Mouse (Mus musculus) hindbrain, embryonic 11.5 days (tissue): ENCODE measurements around the gene Lrrc7. TPM values are rescaled to one million over a fixed set of nuclear protein-coding genes. Genes with fewer than 3 reads are reported as not detected.

ENCODE experiments used
- ATAC-seq: fragments of 200-750 bp; cut with Nextera tagmentation; 2 replicates; pipeline ENCODE4 v1.8.0; 2017; ENCODE audit warnings: mild to moderate bottlenecking, moderate TSS enrichment, moderate library complexity; ENCODE audit not compliant: low FRiP score
- DNase-seq: peaks from one replicate; pipeline ENCODE4 v3.0.0-alpha.2; 2015; ENCODE audit warnings: low spot score
- H3K27ac ChIP-seq: fragments of 300-500 bp; sonication (generic); 2 replicates; pipeline ENCODE4 v1.5.1; 2014; ENCODE audit warnings: mild to moderate bottlenecking, low read depth, low read length
- H3K27me3 ChIP-seq: fragments of 300-500 bp; sonication (generic); 2 replicates; pipeline ENCODE4 v1.6.1; 2014; ENCODE audit warnings: mild to moderate bottlenecking, low read length, moderate library complexity, mixed read lengths; ENCODE audit not compliant: control insufficient read depth, insufficient read depth
- H3K36me3 ChIP-seq: fragments of 300-500 bp; sonication (generic); 2 replicates; pipeline ENCODE4 v1.6.1; 2014; ENCODE audit warnings: mild to moderate bottlenecking, low read length, moderate library complexity, mixed read lengths; ENCODE audit not compliant: control insufficient read depth, insufficient read depth
- H3K4me1 ChIP-seq: fragments of 300-500 bp; sonication (generic); replicated peaks from 2 replicates; pipeline ENCODE4 v1.6.1; 2014; ENCODE audit warnings: low read length, mixed read lengths; ENCODE audit not compliant: control insufficient read depth, insufficient read depth
- H3K4me2 ChIP-seq: fragments of 300-500 bp; sonication (generic); replicated peaks from 2 replicates; pipeline ENCODE4 v1.6.1; 2014; ENCODE audit warnings: mild to moderate bottlenecking, low read depth, low read length
- H3K4me3 ChIP-seq: fragments of 300-500 bp; sonication (generic); 2 replicates; pipeline ENCODE4 v1.5.1; 2014; ENCODE audit warnings: low read depth, low read length
- H3K9ac ChIP-seq: fragments of 300-500 bp; sonication (generic); 2 replicates; pipeline ENCODE4 v1.6.1; 2014; ENCODE audit warnings: low read depth, low read length
- H3K9me3 ChIP-seq: fragments of 300-500 bp; sonication (generic); 2 replicates; pipeline ENCODE4 v1.6.1; 2016; ENCODE audit warnings: low read length; ENCODE audit not compliant: control insufficient read depth
- WGBS: fragments of 180-500 bp; shearing (Covaris S2); extraction: QIAGEN DNeasy Blood & Tissue Kit; methylation state at CpG from one replicate; pipeline ENCODE4 v1.1.7; 2014; 5-methylcytosine and 5-hydroxymethylcytosine counted together
- polyA plus RNA-seq: library from polyadenylated mRNA; unstranded; fragments of >200 nt; fragmentation: Nextera tagmentation; extraction: Ambion mirVana; gene quantifications from 2 replicates; pipeline ENCODE4 v1.2.1, GENCODE M21; 2014

Lrrc7 gene
- polyA plus RNA-seq, 1 experiment from 2014 or later = 1.5 TPM

DNA sequence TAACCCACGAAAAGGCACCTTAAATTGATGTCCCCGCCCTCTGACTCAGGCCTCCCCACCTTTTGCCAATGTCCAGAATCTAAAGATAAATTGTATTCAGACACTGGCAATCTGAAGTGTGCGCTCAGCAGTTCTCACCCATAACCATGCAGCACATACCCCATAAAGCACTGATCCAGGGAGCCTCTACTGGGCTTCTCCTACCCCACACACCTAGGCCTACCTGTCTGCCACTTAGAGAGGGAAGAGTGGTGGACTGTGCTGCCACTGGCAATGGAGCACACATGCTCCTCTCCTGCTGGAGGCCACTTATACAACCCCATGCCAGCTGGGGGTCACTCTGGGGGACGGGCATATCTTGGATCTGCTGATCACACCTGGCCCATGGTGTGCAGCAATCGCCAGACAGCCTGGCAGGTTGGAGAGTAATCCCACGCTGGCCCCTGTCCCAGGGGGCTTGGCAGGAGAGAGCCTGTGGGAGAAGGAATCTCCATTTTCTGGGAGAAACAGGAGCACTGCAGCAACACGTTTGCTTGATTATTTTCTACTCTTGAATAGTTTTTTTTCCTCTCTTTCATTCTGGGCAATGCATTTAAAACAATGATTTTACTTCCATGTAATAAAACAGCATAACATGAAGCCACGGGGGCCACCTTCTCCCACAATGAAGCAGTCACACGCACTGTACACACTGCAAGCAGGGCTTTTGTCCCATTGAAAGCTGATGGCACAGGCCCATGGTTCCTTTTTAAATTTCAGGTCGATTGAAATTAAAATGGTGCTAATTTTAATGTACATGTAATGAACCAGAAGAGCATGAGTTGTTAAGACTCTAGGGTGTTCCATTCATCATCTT, 386.9 kb downstream of the Lrrc7 start:
- ATAC-seq (peak; percentile 46; the same call in 1 of the 2 replicates), DNase-seq (no peak)
- Histone ChIP-seq H3K27me3 (no peaks in the 10 kb centered on the region), H3K4me2 (no peak overlapping the region), H3K9ac (no peak overlapping the region), H3K36me3 (no peaks in the 10 kb centered on the region), H3K4me1 (no peaks in the 10 kb centered on the region), H3K27ac (no peak overlapping the region), H3K9me3 (no peaks in the 10 kb centered on the region), H3K4me3 (no peak overlapping the region)
- 75% methylated on average over 10 of the region's 10 CpGs for WGBS

DNA sequence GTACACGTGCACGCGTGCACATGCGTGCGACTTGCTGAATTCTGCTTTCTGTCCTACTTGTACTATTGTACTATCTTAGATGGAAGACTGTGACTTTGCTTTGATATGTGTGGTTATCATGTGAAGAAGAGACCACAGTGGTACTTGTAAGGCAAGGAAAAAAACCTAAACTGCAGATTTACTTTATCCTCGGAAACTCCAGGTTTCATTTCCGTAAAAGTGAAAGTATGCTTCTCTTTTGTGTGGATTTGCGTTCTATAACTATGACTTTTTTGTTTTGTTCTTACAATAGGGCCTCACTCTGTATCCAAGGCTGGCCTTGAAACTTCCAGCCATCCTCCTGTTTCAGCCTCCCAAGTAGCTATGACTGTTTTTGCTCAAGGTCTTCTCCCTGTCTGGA, 392.8 kb downstream of the Lrrc7 start:
- Histone ChIP-seq H3K9me3 (no peaks in the 10 kb centered on the region), H3K9ac (no peak overlapping the region), H3K4me3 (no peak overlapping the region), H3K36me3 (no peaks in the 10 kb centered on the region), H3K4me1 (no peaks in the 10 kb centered on the region), H3K4me2 (no peak overlapping the region), H3K27ac (no peak overlapping the region), H3K27me3 (no peaks in the 10 kb centered on the region)
- ATAC-seq = no peak
- DNase-seq = no peak
- 95% methylated on average over 8 of the region's 8 CpGs for WGBS

- no peaks in the 10 kb centered on the region for H3K9me3 ChIP-seq
- DNase-seq (peak; percentile 39), ATAC-seq (peak; percentile 51; the same call in 1 of the 2 replicates)
- no peaks in the 10 kb centered on the region for H3K27me3 ChIP-seq
- H3K4me2 ChIP-seq = no peak overlapping the region
- no peak overlapping the region for H3K4me3 ChIP-seq
- H3K9ac ChIP-seq = no peak overlapping the region
- H3K36me3 ChIP-seq = no peaks in the 10 kb centered on the region
- H3K27ac ChIP-seq = no peak overlapping the region
- WGBS = 59% methylated on average over 4 of the region's 4 CpGs
- no peaks in the 10 kb centered on the region for H3K4me1 ChIP-seq
These were observed 393.6 kb downstream of the Lrrc7 start for GRCm38 (mm10) chr3:158168454-158168853.

DNA sequence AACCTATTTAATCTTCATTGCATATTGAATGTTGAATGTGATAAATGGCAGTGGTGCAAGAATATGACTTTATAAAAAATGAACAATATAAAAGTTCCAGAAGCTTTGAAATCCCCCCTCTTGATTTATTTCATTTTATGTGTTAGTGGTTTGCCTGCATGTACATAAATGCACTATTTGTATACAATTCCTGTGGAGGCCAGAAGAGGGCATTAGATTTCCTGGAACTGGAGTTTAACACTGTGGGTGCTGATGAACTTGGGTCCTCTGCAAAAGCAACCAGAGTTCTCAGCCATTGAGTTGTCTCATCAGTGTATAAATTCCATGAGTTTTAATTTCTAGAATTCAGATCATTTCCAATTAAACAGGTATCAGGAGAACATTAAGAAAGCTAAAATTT, 397.0 kb downstream of the Lrrc7 start:
- DNase-seq (peak; percentile 15), ATAC-seq (no peak)
- Histone ChIP-seq H3K9ac (no peak overlapping the region), H3K4me2 (no peak overlapping the region), H3K27me3 (no peaks in the 10 kb centered on the region), H3K9me3 (no peaks in the 10 kb centered on the region), H3K4me1 (no peaks in the 10 kb centered on the region), H3K27ac (no peak overlapping the region), H3K36me3 (no peaks in the 10 kb centered on the region), H3K4me3 (no peak overlapping the region)

DNA sequence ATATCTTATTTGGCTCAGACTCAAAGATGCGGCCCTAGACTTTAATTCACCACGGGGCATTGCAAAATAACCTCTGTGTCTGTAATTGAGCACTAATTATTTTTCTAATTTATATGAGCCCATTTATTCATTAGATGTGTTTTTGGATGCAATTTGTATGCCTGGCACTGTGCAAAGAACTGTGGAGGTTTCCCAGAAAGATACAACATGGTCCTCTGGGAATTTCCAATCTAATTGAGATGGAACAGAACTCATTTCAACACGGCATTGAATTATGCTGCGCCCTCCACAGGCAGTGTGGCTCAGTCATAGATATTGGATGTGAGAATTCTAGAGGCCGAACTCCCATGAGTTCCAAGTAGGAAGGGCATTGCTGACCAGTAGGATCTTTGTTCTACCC, 397.6 kb downstream of the Lrrc7 start:
- no peak overlapping the region for H3K27ac ChIP-seq
- WGBS = 81% methylated on average over 5 of the region's 5 CpGs
- ATAC-seq = peak; percentile 18; the same call in 1 of the 2 replicates

GRCm38 (mm10) chr3:158163127-158163526, 398.9 kb downstream of the Lrrc7 start:
- Histone ChIP-seq H3K4me3 (no peak overlapping the region), H3K9me3 (no peaks in the 10 kb centered on the region), H3K4me1 (no peaks in the 10 kb centered on the region), H3K36me3 (no peaks in the 10 kb centered on the region), H3K4me2 (no peak overlapping the region), H3K9ac (no peak overlapping the region), H3K27ac (no peak overlapping the region), H3K27me3 (no peaks in the 10 kb centered on the region)
- no peak for ATAC-seq
- no peak for DNase-seq
- 73% methylated on average over 4 of the region's 4 CpGs for WGBS

More for the DNA sequence above, 397.6 kb downstream of the Lrrc7 start:
- Histone ChIP-seq H3K36me3 (no peaks in the 10 kb centered on the region), H3K9me3 (no peaks in the 10 kb centered on the region), H3K9ac (no peak overlapping the region), H3K4me3 (no peak overlapping the region), H3K4me1 (no peaks in the 10 kb centered on the region), H3K4me2 (no peak overlapping the region), H3K27me3 (no peaks in the 10 kb centered on the region)
- no peak for DNase-seq

DNA sequence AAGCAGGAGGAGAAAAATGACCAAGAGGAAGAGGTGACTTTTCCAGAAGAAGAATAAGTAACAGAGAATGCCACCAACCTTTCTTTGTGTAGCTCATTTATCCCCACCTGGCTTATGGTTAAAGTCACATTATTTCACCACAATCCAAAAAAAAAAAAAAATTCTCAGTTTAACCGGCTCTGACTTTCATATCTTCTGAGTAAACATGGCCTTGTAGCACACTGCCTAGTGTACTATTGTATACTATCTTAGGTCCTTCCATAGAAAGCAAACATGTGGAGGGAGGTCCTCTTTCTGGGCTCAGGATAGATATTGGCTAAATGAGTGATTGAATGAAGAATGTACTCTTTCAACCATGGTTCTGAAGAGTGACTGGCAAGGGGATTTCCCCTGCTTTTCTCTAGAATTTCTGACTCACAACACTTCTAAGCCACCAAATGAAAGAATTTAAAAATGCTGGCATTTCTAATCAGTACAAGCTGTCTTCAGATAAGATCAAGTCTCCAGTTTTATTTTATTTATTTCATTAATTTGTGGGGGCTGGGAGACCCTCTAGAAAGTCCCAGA, 400.0 kb downstream of the Lrrc7 start:
- no peaks in the 10 kb centered on the region for H3K4me1 ChIP-seq
- H3K4me3 ChIP-seq = no peak overlapping the region
- ATAC-seq (no peak), DNase-seq (no peak)
- H3K9me3 ChIP-seq = no peaks in the 10 kb centered on the region
- H3K27ac ChIP-seq = no peak overlapping the region
- 91% methylated on average over 1 of the region's 1 CpGs for WGBS
- no peaks in the 10 kb centered on the region for H3K36me3 ChIP-seq
- H3K9ac ChIP-seq = no peak overlapping the region
- no peaks in the 10 kb centered on the region for H3K27me3 ChIP-seq
- H3K4me2 ChIP-seq = no peak overlapping the region

DNA sequence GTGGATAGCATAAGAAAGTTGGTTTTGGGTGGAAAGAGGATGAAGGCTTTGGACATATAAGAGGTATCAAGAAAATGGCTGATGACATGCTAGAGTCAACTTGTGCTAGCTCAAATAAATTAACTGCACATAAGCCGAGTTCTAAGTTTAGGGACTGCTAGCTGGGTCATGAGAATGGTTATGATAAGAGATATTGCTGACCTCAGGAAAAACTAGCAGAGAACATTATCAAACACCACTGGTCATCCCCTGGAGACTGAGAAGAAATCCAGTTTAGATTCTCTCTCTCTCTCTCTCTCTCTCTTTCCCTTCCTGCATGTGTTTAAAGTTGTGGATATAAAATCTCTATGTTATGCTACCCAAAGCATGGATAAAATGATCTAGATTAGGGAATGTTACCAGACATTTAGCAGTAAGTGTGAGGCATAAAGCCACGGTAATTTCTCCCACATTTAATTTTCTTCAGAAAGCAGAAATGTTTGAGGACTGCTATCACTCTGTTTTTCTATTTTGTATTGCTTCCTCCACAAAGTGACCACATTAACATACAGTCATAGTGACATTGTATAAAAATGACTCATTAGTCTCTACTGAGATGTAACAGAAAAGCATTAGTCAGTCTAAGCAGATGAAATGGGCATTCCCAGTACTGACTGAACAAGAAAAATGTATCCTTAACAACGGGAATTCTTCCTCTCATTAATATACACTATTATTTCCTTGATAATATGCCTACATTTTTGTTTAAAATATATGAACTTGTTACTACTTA, 406.3 kb downstream of the Lrrc7 start:
- H3K27me3 ChIP-seq = no peaks in the 10 kb centered on the region
- H3K9me3 ChIP-seq = no peaks in the 10 kb centered on the region
- no peak overlapping the region for H3K9ac ChIP-seq
- H3K27ac ChIP-seq = no peak overlapping the region
- no peaks in the 10 kb centered on the region for H3K36me3 ChIP-seq
- no peak for DNase-seq
- no peak for ATAC-seq
- no peaks in the 10 kb centered on the region for H3K4me1 ChIP-seq
- 85% methylated on average over 3 of the region's 3 CpGs for WGBS
- H3K4me2 ChIP-seq = no peak overlapping the region
- no peak overlapping the region for H3K4me3 ChIP-seq
